Mouse (Mus musculus) liver, embryonic 15.5 days (tissue): Measurements from ENCODE around the gene Tpk1. TPM values are rescaled to one million over a fixed set of nuclear protein-coding genes. Genes with fewer than 3 reads are reported as not detected.
"Not testable (repeated sequence)": the region's sequence is repeated elsewhere in the genome, so short reads cannot be mapped to it uniquely, and the experiment has no call there.

Experiments
- ATAC-seq: fragments of 200-750 bp; cut with Nextera tagmentation; 2 replicates; pipeline ENCODE4 v1.8.0; 2017; ENCODE audit warnings: moderate number of reproducible peaks, mild to moderate bottlenecking, moderate library complexity; ENCODE audit not compliant: insufficient read depth
- H3K27ac ChIP-seq: fragments of 300-500 bp; sonication (generic); replicated peaks from 2 replicates; pipeline ENCODE4 v1.5.1; 2015; ENCODE audit warnings: mild to moderate bottlenecking, inconsistent platforms
- H3K27me3 ChIP-seq: fragments of 300-500 bp; sonication (generic); 2 replicates; pipeline ENCODE4 v1.6.1; 2015; ENCODE audit warnings: mild to moderate bottlenecking, inconsistent platforms
- H3K36me3 ChIP-seq: fragments of 300-500 bp; sonication (generic); replicated peaks from 2 replicates; pipeline ENCODE4 v1.6.1; 2015; ENCODE audit warnings: moderate library complexity, mild to moderate bottlenecking, inconsistent platforms
- H3K4me1 ChIP-seq: fragments of 300-500 bp; sonication (generic); replicated peaks from 2 replicates; pipeline ENCODE4 v1.6.1; 2015; ENCODE audit warnings: inconsistent platforms
- H3K4me2 ChIP-seq: fragments of 300-500 bp; sonication (generic); 2 replicates; pipeline ENCODE4 v1.6.1; 2015; ENCODE audit warnings: moderate library complexity, mild to moderate bottlenecking, inconsistent platforms
- H3K4me3 ChIP-seq: fragments of 300-500 bp; sonication (generic); replicated peaks from 2 replicates; pipeline ENCODE4 v1.5.1; 2015; ENCODE audit warnings: mild to moderate bottlenecking, inconsistent platforms
- H3K9ac ChIP-seq: fragments of 300-500 bp; sonication (generic); 2 replicates; pipeline ENCODE4 v1.6.1; 2015; ENCODE audit warnings: moderate library complexity, mild to moderate bottlenecking, inconsistent platforms
- H3K9me3 ChIP-seq: fragments of 300-500 bp; sonication (generic); replicated peaks from 2 replicates; pipeline ENCODE4 v1.6.1; 2016; ENCODE audit warnings: inconsistent platforms
- WGBS: fragments of 180-500 bp; shearing (Covaris S2); methylation state at CpG from one replicate; pipeline ENCODE4 v1.1.7; 2015; ENCODE audit warnings: mixed read lengths; ENCODE audit not compliant: insufficient replicate concordance; 5-methylcytosine and 5-hydroxymethylcytosine counted together
- polyA plus RNA-seq: library from polyadenylated mRNA; unstranded; fragments of >200 nt; fragmentation: Nextera tagmentation; extraction: Ambion mirVana; gene quantifications from 2 replicates; pipeline ENCODE4 v1.2.1, GENCODE M21; 2015

Tpk1 gene
- polyA plus RNA-seq, 1 experiment from 2014 or later = 7.2 TPM

DNA sequence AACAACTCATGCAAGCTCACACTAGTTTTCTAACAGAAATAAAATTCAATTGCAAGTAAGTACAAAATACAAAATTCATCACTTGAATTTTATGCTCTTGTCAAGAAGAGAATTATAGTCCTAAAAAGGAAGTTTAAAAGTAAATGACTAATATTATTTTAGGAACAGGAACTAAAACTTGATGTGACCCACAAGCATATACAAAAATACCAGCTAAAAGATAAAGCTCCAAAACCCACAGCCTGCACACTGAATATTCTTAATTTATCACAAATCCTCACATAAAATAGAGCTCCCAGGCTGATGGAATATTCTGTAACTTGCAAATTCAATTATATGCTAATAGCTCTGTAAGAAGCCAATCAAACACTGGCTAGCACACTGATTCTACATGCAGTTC lies 25.5 kb downstream of the Tpk1 start:
- H3K27me3 ChIP-seq = no peaks in the 10 kb centered on the region
- H3K4me1 ChIP-seq = no peaks in the 10 kb centered on the region
- ATAC-seq = no peak
- H3K9ac ChIP-seq = no peak overlapping the region
- H3K9me3 ChIP-seq = no peaks in the 10 kb centered on the region
- no peak overlapping the region for H3K4me3 ChIP-seq
- no peak overlapping the region for H3K4me2 ChIP-seq
- H3K27ac ChIP-seq = no peak overlapping the region
- H3K36me3 ChIP-seq = no peaks in the 10 kb centered on the region

DNA sequence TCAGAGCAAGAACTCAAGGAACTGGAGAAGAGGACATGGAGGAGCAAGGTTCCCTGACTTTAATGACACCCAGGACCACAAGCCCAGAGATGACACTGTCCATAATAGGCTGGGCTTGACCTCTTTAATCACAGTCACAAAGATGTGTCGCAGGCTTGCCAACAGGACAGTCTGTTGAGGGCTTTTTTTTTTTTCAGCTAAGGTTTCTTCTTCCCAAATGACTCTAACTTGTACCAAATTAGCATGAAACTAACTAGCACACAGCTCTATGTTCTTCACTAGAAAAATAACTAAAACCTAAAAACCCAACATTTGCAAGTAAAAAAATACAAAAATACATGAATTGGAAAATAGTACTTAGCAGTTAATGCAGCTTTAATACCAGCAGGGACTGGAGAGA lies 27.2 kb downstream of the Tpk1 start:
- Histone ChIP-seq H3K36me3 (no peaks in the 10 kb centered on the region), H3K4me1 (no peaks in the 10 kb centered on the region), H3K27me3 (no peaks in the 10 kb centered on the region), H3K9me3 (no peaks in the 10 kb centered on the region), H3K4me2 (no peak overlapping the region), H3K27ac (no peak overlapping the region), H3K9ac (no peak overlapping the region), H3K4me3 (no peak overlapping the region)
- WGBS = 87% methylated on average over 1 of the region's 1 CpGs
- ATAC-seq = no peak

DNA sequence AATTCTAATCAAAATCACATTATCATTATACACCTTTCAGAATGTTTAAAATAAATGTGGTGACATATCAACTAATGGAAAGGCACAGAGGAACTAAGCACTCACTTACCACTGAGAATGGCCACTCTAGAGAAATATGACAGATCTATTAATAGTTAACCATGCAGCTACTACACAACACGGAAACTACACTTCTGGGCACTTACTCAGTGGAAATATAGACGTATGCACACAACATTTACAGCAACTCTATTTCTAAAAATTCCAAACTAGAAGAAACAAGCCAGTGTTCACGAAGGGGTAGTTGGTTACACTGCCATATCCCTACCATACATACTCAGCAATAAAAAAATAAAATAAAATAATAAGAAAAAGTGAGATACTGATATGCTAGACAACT lies 28.0 kb downstream of the Tpk1 start:
- Histone ChIP-seq H3K9me3 (no peaks in the 10 kb centered on the region), H3K4me1 (no peaks in the 10 kb centered on the region), H3K27ac (no peak overlapping the region), H3K36me3 (no peaks in the 10 kb centered on the region), H3K9ac (no peak overlapping the region), H3K4me2 (no peak overlapping the region), H3K27me3 (no peaks in the 10 kb centered on the region), H3K4me3 (no peak overlapping the region)
- no peak for ATAC-seq
- WGBS = 56% methylated on average over 3 of the region's 3 CpGs

DNA sequence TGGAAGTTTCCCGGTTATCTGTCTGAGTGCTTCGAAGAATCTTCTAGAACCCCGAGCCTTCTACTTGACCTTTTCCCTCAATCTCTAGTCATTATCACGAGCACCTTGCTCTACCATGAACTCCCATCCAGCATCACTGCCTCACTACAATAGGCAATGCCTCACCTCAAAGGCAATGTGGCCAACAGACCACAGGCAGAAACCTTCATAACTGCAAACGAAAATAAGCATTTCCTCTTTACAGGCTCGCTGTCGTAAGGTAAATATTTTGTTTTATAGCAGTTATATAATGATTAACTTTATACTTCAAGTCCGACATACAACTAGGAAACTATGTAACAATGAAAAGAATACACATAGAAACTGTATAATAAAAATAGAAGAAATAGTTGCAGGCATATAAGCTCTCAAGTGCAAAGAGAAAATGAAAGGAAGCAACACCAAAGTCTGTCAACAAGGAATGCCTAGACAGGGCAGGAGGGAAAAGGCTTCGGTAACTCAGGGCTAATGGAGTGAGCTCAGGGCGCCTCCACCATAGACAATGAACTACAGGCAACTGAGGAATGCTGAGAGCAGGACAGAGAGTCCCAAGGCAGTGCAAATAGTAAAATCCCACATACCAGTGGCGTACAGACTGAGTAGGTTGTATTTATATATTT lies 29.0 kb downstream of the Tpk1 start:
- Histone ChIP-seq H3K4me3 (no peak overlapping the region), H3K36me3 (no peaks in the 10 kb centered on the region), H3K4me2 (peak overlapping the region; percentile 10; the same call in 1 of the 2 replicates), H3K27me3 (no peaks in the 10 kb centered on the region), H3K4me1 (no peaks in the 10 kb centered on the region), H3K27ac (no peak overlapping the region), H3K9me3 (no peaks in the 10 kb centered on the region), H3K9ac (no peak overlapping the region)
- WGBS = 62% methylated on average over 11 of the region's 11 CpGs
- peak; percentile 37; the same call in 1 of the 2 replicates for ATAC-seq

DNA sequence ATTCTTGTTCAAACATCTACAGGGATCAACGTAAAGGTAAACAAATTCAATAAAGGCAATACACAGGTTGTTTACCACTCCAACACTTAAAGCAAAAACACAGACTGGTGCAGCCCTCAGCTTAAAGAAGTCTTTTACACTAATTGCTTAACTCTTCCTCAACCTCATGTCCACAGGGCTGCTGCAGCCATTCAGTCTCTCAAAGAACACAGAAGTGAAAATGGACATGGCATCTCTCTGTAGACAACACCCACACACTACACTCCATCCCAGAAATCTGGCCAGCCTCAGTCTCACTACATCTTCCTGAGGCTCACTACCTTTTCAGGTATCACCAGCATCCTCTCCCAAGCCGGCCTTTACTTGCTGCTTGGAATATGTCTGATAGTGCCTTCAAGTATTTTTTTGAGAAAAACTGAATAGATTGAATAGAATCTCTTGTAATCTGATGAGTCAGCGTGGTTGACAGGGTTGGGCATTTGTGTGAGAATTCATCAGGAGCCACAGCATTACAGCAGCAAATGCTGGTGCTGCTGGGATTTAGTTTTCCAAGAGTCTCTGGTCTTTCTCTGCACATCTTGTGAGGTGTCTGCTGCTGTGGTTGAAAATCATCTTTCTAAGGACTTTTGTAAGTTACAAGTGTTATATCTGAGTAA lies 32.6 kb downstream of the Tpk1 start:
- Histone ChIP-seq H3K4me1 (no peaks in the 10 kb centered on the region), H3K4me2 (no peak overlapping the region), H3K27me3 (no peaks in the 10 kb centered on the region), H3K9me3 (no peaks in the 10 kb centered on the region), H3K9ac (no peak overlapping the region), H3K4me3 (no peak overlapping the region), H3K27ac (no peak overlapping the region), H3K36me3 (no peaks in the 10 kb centered on the region)
- 71% methylated on average over 3 of the region's 3 CpGs for WGBS
- ATAC-seq = no peak

DNA sequence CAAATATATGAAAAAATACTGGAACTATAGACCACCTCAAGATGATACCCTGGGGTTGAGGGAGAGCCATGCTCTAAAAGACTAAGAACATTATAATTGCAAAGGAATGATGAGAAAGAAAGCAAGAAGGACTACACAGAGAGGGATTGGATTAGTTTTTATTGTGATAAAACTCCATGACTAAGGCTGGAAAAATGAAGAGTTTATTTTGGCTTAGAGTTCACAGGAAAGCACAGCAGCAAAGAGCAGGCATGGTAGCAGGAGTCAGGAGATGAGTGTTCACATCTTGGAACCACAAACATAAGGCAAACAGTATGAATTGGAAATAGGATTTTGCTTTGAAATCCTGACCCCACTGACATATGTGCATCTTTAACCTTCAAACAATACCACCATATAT lies 33.2 kb downstream of the Tpk1 start:
- Histone ChIP-seq H3K36me3 (no peaks in the 10 kb centered on the region), H3K27me3 (no peaks in the 10 kb centered on the region), H3K4me1 (no peaks in the 10 kb centered on the region), H3K9ac (no peak overlapping the region), H3K27ac (no peak overlapping the region), H3K4me2 (no peak overlapping the region), H3K4me3 (no peak overlapping the region), H3K9me3 (no peaks in the 10 kb centered on the region)
- ATAC-seq = no peak

DNA sequence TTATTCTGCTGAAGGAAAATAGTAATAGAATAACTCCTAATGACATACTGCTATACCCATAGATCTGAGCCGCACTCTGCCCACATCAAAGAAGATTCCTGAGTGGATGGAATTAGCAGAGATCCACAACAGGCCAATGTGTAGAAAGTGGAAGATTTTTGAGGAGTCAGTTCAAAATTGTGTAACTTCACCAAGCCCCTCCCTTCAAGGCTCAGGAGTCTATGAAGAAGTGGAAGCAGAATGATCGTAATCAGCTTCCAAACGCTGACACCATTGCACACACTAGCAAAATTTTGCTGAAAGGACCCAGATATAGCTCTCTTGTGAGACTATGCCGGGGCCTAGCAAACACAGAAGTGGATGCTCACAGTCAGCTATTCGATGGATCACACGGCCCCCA lies 42.6 kb downstream of the Tpk1 start:
- ATAC-seq, H3K4me3 ChIP-seq, H3K27ac ChIP-seq, H3K9ac ChIP-seq, H3K4me2 ChIP-seq, H3K36me3 ChIP-seq, H3K9me3 ChIP-seq, H3K27me3 ChIP-seq, H3K4me1 ChIP-seq: not testable (repeated sequence)
- WGBS = 67% methylated on average over 6 of the region's 6 CpGs

DNA sequence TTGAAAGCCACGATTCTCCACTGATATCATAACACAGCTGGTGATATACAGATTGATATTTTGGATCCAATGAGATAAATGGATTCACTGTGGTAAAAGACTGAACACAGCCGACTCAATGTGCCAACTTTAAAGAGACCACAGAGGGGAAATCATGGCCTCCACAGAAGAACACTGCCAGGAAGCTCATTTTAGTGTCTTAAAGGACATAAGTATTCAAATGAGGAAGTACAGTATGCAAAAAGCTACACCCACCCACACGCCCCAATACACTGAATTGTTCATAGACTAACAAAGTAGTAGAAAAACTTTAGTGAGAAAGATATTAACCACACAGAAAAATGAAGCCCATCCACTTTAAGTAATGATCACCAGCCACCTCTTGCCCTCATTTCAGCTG lies 46.8 kb downstream of the Tpk1 start:
- Histone ChIP-seq H3K4me3 (no peak overlapping the region), H3K27ac (no peak overlapping the region), H3K4me2 (no peak overlapping the region), H3K9ac (no peak overlapping the region), H3K36me3 (no peaks in the 10 kb centered on the region), H3K9me3 (no peaks in the 10 kb centered on the region), H3K4me1 (no peaks in the 10 kb centered on the region), H3K27me3 (no peaks in the 10 kb centered on the region)
- no peak for ATAC-seq
- WGBS = 30% methylated on average over 3 of the region's 3 CpGs

DNA sequence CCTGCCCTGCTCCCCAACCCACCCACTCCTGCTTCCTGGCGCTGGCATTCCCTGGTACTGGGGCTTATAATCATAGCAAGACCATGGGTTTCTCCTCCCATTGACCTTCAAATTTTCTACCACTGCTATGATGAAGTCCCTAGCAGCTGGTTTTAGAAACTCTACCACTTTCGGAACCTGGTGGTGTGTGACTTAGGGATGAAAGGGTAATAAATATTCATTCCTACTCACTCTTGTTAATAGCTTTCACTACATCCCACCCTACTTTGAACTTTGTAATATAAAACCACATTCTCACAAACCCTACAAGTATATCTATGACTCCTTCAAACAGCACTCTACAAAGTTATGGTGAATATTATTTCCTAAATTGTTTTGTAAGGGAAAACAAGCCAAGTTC lies 54.3 kb downstream of the Tpk1 start:
- 80% methylated on average over 2 of the region's 2 CpGs for WGBS
- Histone ChIP-seq H3K27me3 (no peaks in the 10 kb centered on the region), H3K4me3 (no peak overlapping the region), H3K9ac (no peak overlapping the region), H3K4me1 (no peaks in the 10 kb centered on the region), H3K27ac (no peak overlapping the region), H3K9me3 (no peaks in the 10 kb centered on the region), H3K4me2 (no peak overlapping the region), H3K36me3 (no peaks in the 10 kb centered on the region)
- ATAC-seq = no peak

DNA sequence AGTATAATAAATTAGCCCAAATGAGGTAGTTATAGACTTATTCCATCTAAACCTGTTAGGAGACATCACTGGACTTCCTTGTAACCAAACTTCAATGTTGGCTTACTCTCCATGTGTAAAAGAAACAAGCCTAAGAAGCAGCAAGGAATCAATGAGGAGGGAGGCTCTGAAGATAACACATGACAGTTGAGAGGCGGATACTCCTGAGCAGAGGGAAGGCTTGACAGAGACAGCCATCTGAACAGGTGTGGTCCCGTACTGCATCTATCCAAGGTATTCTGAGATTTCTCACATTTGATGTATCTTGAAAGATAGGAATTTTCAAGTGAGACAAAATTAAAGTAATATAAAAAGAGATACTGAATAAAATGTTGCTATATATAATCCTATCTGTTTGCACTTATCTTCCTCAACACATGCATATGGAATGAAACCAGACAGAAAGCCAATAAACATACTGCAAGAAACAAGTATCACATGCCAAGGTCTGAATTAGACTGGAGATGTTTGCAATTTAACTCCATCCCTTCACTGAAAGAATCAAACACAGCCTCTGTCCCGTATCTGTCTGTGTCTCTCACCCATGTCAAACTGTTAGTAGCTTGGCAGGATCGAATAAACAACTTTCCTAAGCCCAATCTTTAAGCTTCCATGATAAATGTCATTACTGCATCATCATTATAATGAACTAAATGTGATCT lies 75.1 kb downstream of the Tpk1 start:
- Histone ChIP-seq H3K27ac (no peak overlapping the region), H3K36me3 (no peaks in the 10 kb centered on the region)
- WGBS = 66% methylated on average over 4 of the region's 4 CpGs

DNA sequence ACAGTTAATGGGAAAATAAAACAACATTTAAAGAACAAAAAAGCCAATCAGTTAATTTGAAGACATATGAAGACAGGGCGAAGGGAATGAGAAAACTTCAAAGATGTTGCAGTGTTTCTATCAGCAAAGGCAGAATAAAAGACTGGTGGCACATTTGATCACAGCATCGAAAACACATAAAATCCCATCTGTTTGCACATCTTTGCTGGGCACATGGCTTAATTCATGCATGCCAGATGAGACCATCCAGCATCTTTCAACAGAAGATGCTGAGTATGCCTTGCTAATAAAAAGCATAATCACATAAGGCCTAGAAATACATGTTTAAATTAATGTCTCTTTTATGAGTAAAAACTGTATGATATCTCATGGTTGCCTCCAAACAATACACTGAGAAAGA lies 80.8 kb downstream of the Tpk1 start:
- 65% methylated on average over 2 of the region's 2 CpGs for WGBS
- Histone ChIP-seq H3K4me3 (no peak overlapping the region), H3K27ac (no peak overlapping the region), H3K4me1 (no peaks in the 10 kb centered on the region), H3K9ac (no peak overlapping the region), H3K36me3 (no peaks in the 10 kb centered on the region), H3K9me3 (no peaks in the 10 kb centered on the region), H3K27me3 (no peaks in the 10 kb centered on the region), H3K4me2 (no peak overlapping the region)
- ATAC-seq = no peak

More for the DNA sequence above, 75.1 kb downstream of the Tpk1 start:
- no peak for ATAC-seq
- Histone ChIP-seq H3K4me3 (no peak overlapping the region), H3K9me3 (no peaks in the 10 kb centered on the region), H3K4me1 (no peaks in the 10 kb centered on the region), H3K4me2 (no peak overlapping the region), H3K27me3 (no peaks in the 10 kb centered on the region), H3K9ac (no peak overlapping the region)
